Mouse (Mus musculus) layer of hippocampus, postnatal 25 days (tissue): Measurements from ENCODE around the gene Foxr1. TPM values are rescaled to one million over a fixed set of nuclear protein-coding genes. Genes with fewer than 3 reads are reported as not detected.

Source experiments
- microRNA-seq, 2 experiments: library from miRNA; unstranded; fragments of <30 nt; microRNA quantifications; one replicate each; pipeline ENCODE4 v1.2.0; 2021
- total RNA-seq, 2 experiments: library from RNA; stranded (reverse); gene quantifications; 2 replicates each; pipeline ENCODE4 v1.2.3; 2021

The Foxr1 gene
- total RNA-seq, 2 experiments from 2014 or later, result not detected

Small RNA genes lying within 50 kb of the gene (microRNA-seq; reads per million reads assigned to microRNA genes)
- 2.2 to 3.0 reads per million in 2 experiments for gene Mir7085

Other genes starting within 250 kb of the Foxr1 start
- 10 to 100 TPM; 49.2 to 63.4 TPM for gene Cbl, start 207.1 kb downstream of the Foxr1 start, total RNA-seq
- 1 to 10 TPM; 1.9 to 5.4 TPM for gene Ccdc153, start 200.5 kb downstream of the Foxr1 start, total RNA-seq
- gene Pdzd3, start 189.7 kb downstream of the Foxr1 start, total RNA-seq, result 1 to 10 TPM; 1.3 to 1.4 TPM
- gene Nlrx1, start 172.5 kb downstream of the Foxr1 start, total RNA-seq, result 10 to 100 TPM; 12.8 to 14.7 TPM
- 10 to 100 TPM; 65.0 to 79.6 TPM for gene Abcg4, start 152.5 kb downstream of the Foxr1 start, total RNA-seq
- gene Hinfp, start 135.5 kb downstream of the Foxr1 start, total RNA-seq, result 10 to 100 TPM; 28.1 to 31.2 TPM
- 100 to 1,000 TPM; 196 to 200 TPM for gene C2cd2l, start 120.9 kb downstream of the Foxr1 start, total RNA-seq
- gene Dpagt1, start 115.1 kb downstream of the Foxr1 start, total RNA-seq, result 10 to 100 TPM; 14.2 to 15.8 TPM
- gene H2afx, start 106.4 kb downstream of the Foxr1 start, total RNA-seq, result 10 to 100 TPM; 50.6 to 58.4 TPM
- gene Hmbs, start 96.9 kb downstream of the Foxr1 start, total RNA-seq, result 10 to 100 TPM; 17.9 to 23.6 TPM
- 10 to 100 TPM; 49.0 to 51.4 TPM for gene Vps11, start 79.5 kb downstream of the Foxr1 start, total RNA-seq
- 100 to 1,000 TPM; 114 to 123 TPM for gene Hyou1, start 61.6 kb downstream of the Foxr1 start, total RNA-seq
- gene Slc37a4, start 44.3 kb downstream of the Foxr1 start, total RNA-seq, result 10 to 100 TPM; 32.6 to 34.7 TPM
- 100 to 1,000 TPM; 616 to 726 TPM for gene Rps25, start 34.0 kb downstream of the Foxr1 start, total RNA-seq
- 10 to 100 TPM; 65.1 to 76.5 TPM for gene Trappc4, start 33.5 kb downstream of the Foxr1 start, total RNA-seq
- gene Ccdc84, start 22.6 kb downstream of the Foxr1 start, total RNA-seq, result 10 to 100 TPM; 16.8 to 24.1 TPM
- gene Upk2, start 13.8 kb upstream of the Foxr1 start, total RNA-seq, result not detected
- 10 to 100 TPM; 59.2 to 78.1 TPM for gene Bcl9l, start 41.7 kb upstream of the Foxr1 start, total RNA-seq
- not detected for gene Cxcr5, start 120.7 kb upstream of the Foxr1 start, total RNA-seq
- 100 to 1,000 TPM; 117 to 126 TPM for gene Ddx6, start 163.8 kb upstream of the Foxr1 start, total RNA-seq
- gene Treh, start 232.1 kb upstream of the Foxr1 start, total RNA-seq, result not detected